Mouse (Mus musculus) kidney, embryonic 14.5 days (tissue): ENCODE measurements at regions not wholly inside any gene's neighbourhood (a gene's known extent, or its start where the extent isn't known, plus 50 kb on each side); places are given as distances from the start of the nearest gene placed in this dataset.

Experiments
- ATAC-seq: fragments of 200-750 bp; cut with Nextera tagmentation; 2 replicates; pipeline ENCODE4 v1.8.0; 2017; ENCODE audit warnings: moderate number of reproducible peaks, mild to moderate bottlenecking, moderate TSS enrichment, moderate library complexity; ENCODE audit not compliant: low FRiP score, low TSS enrichment
- H3K27ac ChIP-seq: fragments of 300-500 bp; sonication (generic); 2 replicates; pipeline ENCODE4 v1.5.1; 2014; ENCODE audit warnings: low read depth, mild to moderate bottlenecking, low read length, moderate library complexity, mixed read lengths
- H3K27me3 ChIP-seq: fragments of 300-500 bp; sonication (generic); 2 replicates; pipeline ENCODE4 v1.6.1; 2014; ENCODE audit warnings: mild to moderate bottlenecking, low read length; ENCODE audit not compliant: control insufficient read depth, insufficient read depth
- H3K36me3 ChIP-seq: fragments of 300-500 bp; sonication (generic); 2 replicates; pipeline ENCODE4 v1.6.1; 2014; ENCODE audit warnings: low read length, mixed read lengths; ENCODE audit not compliant: control insufficient read depth, insufficient read depth
- H3K4me1 ChIP-seq: fragments of 300-500 bp; sonication (generic); 2 replicates; pipeline ENCODE4 v1.6.1; 2014; ENCODE audit warnings: low read length, mixed read lengths; ENCODE audit not compliant: control insufficient read depth, insufficient read depth
- H3K4me2 ChIP-seq: fragments of 300-500 bp; sonication (generic); replicated peaks from 2 replicates; pipeline ENCODE4 v1.6.1; 2014; ENCODE audit warnings: low read depth, mild to moderate bottlenecking, low read length
- H3K4me3 ChIP-seq: fragments of 300-500 bp; sonication (generic); 2 replicates; pipeline ENCODE4 v1.5.1; 2014; ENCODE audit warnings: mild to moderate bottlenecking, low read length
- H3K9ac ChIP-seq: fragments of 300-500 bp; sonication (generic); 2 replicates; pipeline ENCODE4 v1.6.1; 2014; ENCODE audit warnings: low read depth, mild to moderate bottlenecking, low read length, moderate library complexity
- H3K9me3 ChIP-seq: fragments of 300-500 bp; sonication (generic); 2 replicates; pipeline ENCODE4 v1.6.1; 2016; ENCODE audit warnings: low read length; ENCODE audit not compliant: control insufficient read depth
- WGBS: fragments of 180-500 bp; shearing (Covaris S2); extraction: QIAGEN DNeasy Blood & Tissue Kit; methylation state at CpG from one replicate; pipeline ENCODE4 v1.1.7; 2014; 5-methylcytosine and 5-hydroxymethylcytosine counted together

DNA sequence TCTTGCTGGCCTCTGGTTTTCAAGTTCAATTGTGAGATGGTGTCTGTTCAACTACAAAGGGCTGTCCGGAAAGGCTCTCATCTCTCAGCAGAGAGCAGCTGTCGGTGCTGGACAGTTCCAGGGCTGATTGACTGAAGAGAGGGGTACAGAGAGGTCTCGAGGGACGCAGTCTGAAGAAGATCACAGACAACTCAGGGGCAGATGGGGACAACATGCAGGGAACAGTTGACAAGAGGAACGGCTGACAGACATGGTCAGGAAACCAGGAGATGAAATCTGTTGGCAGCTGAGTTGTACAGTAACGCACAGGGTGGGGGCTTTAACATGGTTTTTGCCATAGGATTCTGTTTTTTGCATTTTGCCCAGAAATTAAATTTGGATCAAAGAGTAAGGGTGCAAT is 84.5 kb upstream of the Nectin1 start:
- Histone ChIP-seq H3K4me1 (no peaks in the 10 kb centered on the region), H3K36me3 (no peaks in the 10 kb centered on the region), H3K27me3 (peaks cover 4% of the 10 kb centered on the region; the same call in 1 of the 2 replicates), H3K4me2 (no peak overlapping the region), H3K9ac (no peak overlapping the region), H3K27ac (no peak overlapping the region), H3K4me3 (no peak overlapping the region), H3K9me3 (no peaks in the 10 kb centered on the region)
- 61% methylated on average over 6 of the region's 6 CpGs for WGBS
- no peak for ATAC-seq

DNA sequence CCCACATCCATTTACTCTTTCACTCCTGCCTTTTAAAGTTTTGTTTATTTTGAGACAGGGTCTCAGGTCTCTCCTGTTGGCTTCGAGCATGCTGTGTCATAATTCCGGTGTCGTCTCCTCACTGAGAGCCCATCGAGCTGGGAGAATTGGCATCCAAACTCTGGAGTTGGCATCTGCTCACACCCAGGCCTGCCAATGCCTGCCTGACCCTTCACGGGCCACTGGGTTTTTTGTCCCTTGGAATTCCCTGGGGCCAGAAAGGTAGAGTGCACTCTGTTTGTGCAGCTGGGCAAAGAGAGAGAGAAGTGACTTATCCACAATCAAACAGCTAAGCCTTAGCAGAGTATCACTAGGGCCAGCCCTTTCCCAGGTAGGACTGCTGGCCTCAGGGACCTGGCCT is 83.6 kb upstream of the Nectin1 start:
- WGBS: 84% methylated on average over 5 of the region's 5 CpGs
- Histone ChIP-seq H3K4me3 (no peak overlapping the region), H3K27me3 (peaks cover 4% of the 10 kb centered on the region; the same call in 1 of the 2 replicates), H3K9ac (no peak overlapping the region), H3K36me3 (no peaks in the 10 kb centered on the region), H3K4me1 (no peaks in the 10 kb centered on the region), H3K4me2 (no peak overlapping the region), H3K9me3 (no peaks in the 10 kb centered on the region), H3K27ac (no peak overlapping the region)
- ATAC-seq: no peak

GRCm38 (mm10) chr9:43660896-43661563 is 82.8 kb upstream of the Nectin1 start:
- no peaks in the 10 kb centered on the region for H3K4me1 ChIP-seq
- H3K4me2 ChIP-seq: no peak overlapping the region
- no peak overlapping the region for H3K4me3 ChIP-seq
- H3K9me3 ChIP-seq: no peaks in the 10 kb centered on the region
- H3K36me3 ChIP-seq: no peaks in the 10 kb centered on the region
- H3K9ac ChIP-seq: no peak overlapping the region
- 53% methylated on average over 11 of the region's 11 CpGs for WGBS
- peaks cover 4% of the 10 kb centered on the region; the same call in 1 of the 2 replicates for H3K27me3 ChIP-seq
- no peak for ATAC-seq
- no peak overlapping the region for H3K27ac ChIP-seq

DNA sequence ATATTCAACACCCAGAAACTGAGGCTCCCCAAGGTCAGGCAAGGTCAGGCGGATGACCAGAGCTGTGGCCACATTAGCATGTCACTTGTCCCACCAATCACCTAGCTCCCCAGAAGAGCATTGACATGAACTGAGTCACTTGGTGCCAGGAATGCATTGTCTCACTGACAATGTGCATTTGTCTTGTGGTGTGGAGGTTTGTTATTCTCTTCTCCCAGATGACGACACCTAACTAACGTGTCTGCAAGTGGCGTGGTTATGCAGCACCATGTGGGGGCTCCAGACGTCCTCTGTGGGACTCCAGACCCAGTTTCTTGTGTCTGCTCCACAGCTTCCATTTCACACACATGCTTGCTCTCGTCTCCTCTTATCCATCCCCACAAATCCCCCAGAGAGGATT is 82.1 kb upstream of the Nectin1 start:
- H3K9me3 ChIP-seq: no peaks in the 10 kb centered on the region
- no peak overlapping the region for H3K9ac ChIP-seq
- H3K27me3 ChIP-seq: peaks cover 4% of the 10 kb centered on the region; the same call in 1 of the 2 replicates
- WGBS: 72% methylated on average over 6 of the region's 6 CpGs
- no peak overlapping the region for H3K4me2 ChIP-seq
- no peak overlapping the region for H3K4me3 ChIP-seq
- no peaks in the 10 kb centered on the region for H3K4me1 ChIP-seq
- H3K27ac ChIP-seq: no peak overlapping the region
- no peak for ATAC-seq
- H3K36me3 ChIP-seq: no peaks in the 10 kb centered on the region

DNA sequence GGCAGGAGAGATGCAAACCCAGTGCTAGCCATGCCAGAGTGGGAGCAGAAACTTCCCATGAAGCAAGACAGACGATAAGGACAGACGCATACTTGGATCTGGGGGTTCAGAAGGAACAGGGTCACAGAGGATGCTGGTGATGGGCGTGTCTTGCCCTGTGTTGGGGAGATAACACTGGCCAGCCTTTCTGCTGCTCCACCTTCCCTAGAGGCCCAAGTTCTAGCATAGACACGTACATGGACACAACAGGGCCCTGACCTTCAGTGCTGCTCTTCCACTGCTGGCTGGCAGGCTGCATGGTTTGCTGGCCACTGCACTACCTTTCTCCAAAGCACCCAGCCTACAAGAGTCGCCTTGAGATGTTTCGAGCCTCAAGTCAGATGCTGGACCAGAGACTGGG is 76.4 kb upstream of the Nectin1 start:
- no peaks in the 10 kb centered on the region for H3K4me1 ChIP-seq
- no peaks in the 10 kb centered on the region for H3K27me3 ChIP-seq
- no peak overlapping the region for H3K9ac ChIP-seq
- H3K27ac ChIP-seq: no peak overlapping the region
- no peak overlapping the region for H3K4me2 ChIP-seq
- H3K9me3 ChIP-seq: no peaks in the 10 kb centered on the region
- H3K36me3 ChIP-seq: no peaks in the 10 kb centered on the region
- H3K4me3 ChIP-seq: no peak overlapping the region
- WGBS: 77% methylated on average over 6 of the region's 6 CpGs
- no peak for ATAC-seq

- no peaks in the 10 kb centered on the region for H3K9me3 ChIP-seq
- H3K36me3 ChIP-seq: no peaks in the 10 kb centered on the region
- no peak overlapping the region for H3K4me2 ChIP-seq
- H3K4me3 ChIP-seq: no peak overlapping the region
- H3K4me1 ChIP-seq: no peaks in the 10 kb centered on the region
- no peaks in the 10 kb centered on the region for H3K27me3 ChIP-seq
- ATAC-seq: no peak
- H3K27ac ChIP-seq: no peak overlapping the region
- WGBS: 73% methylated on average over 4 of the region's 4 CpGs
- H3K9ac ChIP-seq: no peak overlapping the region
Observed at GRCm38 (mm10) chr9:43667974-43668373, 75.8 kb upstream of the Nectin1 start.

DNA sequence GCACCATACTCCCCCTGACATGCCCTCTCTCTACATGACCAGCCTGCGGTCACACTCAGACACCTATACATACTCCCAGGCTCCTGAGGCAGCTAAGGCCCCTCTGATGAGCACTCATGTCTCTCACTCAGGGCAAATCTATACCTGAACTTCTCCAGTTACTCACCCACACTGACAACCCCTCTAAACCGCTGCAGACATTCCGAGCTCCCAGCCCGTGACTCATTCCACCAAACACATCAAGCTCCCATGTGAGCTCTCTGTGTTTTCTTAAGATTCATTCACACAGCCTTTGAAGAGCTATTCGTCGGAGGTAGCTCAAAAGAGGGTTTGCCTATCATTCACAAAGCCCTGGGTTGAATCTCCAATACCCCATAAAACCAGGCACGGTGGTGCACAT is 75.1 kb upstream of the Nectin1 start:
- Histone ChIP-seq H3K27ac (no peak overlapping the region), H3K27me3 (peaks cover 5% of the 10 kb centered on the region; the same call in 1 of the 2 replicates), H3K9ac (no peak overlapping the region), H3K4me3 (no peak overlapping the region), H3K36me3 (no peaks in the 10 kb centered on the region), H3K4me2 (no peak overlapping the region), H3K4me1 (no peaks in the 10 kb centered on the region), H3K9me3 (no peaks in the 10 kb centered on the region)
- WGBS: 48% methylated on average over 7 of the region's 7 CpGs
- ATAC-seq: no peak

GRCm38 (mm10) chr9:43670563-43670962 is 73.2 kb upstream of the Nectin1 start:
- H3K9ac ChIP-seq: no peak overlapping the region
- no peak overlapping the region for H3K4me3 ChIP-seq
- H3K4me2 ChIP-seq: no peak overlapping the region
- no peaks in the 10 kb centered on the region for H3K36me3 ChIP-seq
- H3K27ac ChIP-seq: no peak overlapping the region
- H3K4me1 ChIP-seq: no peaks in the 10 kb centered on the region
- peaks cover 5% of the 10 kb centered on the region; the same call in 1 of the 2 replicates for H3K27me3 ChIP-seq
- no peaks in the 10 kb centered on the region for H3K9me3 ChIP-seq
- 57% methylated on average over 5 of the region's 5 CpGs for WGBS
- ATAC-seq: no peak

GRCm38 (mm10) chr9:43673171-43673680 is 70.6 kb upstream of the Nectin1 start:
- Histone ChIP-seq H3K4me1 (no peaks in the 10 kb centered on the region), H3K4me2 (no peak overlapping the region), H3K27ac (no peak overlapping the region), H3K27me3 (peaks cover 5% of the 10 kb centered on the region; the same call in 1 of the 2 replicates), H3K4me3 (no peak overlapping the region), H3K9ac (no peak overlapping the region), H3K36me3 (no peaks in the 10 kb centered on the region), H3K9me3 (no peaks in the 10 kb centered on the region)
- ATAC-seq: no peak
- WGBS: 40% methylated on average over 4 of the region's 4 CpGs
